Mouse (Mus musculus) lung, embryonic 14.5 days (tissue): ENCODE measurements around the gene Ints7. TPM values are rescaled to one million over a fixed set of nuclear protein-coding genes. Genes with fewer than 3 reads are reported as not detected.

Experiments
- ATAC-seq: fragments of 200-750 bp; cut with Nextera tagmentation; 2 replicates; pipeline ENCODE4 v1.8.0; 2017; ENCODE audit warnings: mild to moderate bottlenecking, moderate TSS enrichment, moderate library complexity; ENCODE audit not compliant: insufficient read depth
- DNase-seq: peaks from one replicate; pipeline ENCODE4 v3.0.0-alpha.2; 2015
- H3K27ac ChIP-seq: fragments of 300-500 bp; sonication (generic); 2 replicates; pipeline ENCODE4 v1.5.1; 2014; ENCODE audit warnings: low read depth, mild to moderate bottlenecking, moderate library complexity
- H3K27me3 ChIP-seq: fragments of 300-500 bp; sonication (generic); 2 replicates; pipeline ENCODE4 v1.6.1; 2014; ENCODE audit warnings: low read length, control low read depth; ENCODE audit not compliant: insufficient read depth
- H3K36me3 ChIP-seq: fragments of 300-500 bp; sonication (generic); 2 replicates; pipeline ENCODE4 v1.6.1; 2014; ENCODE audit warnings: control low read depth; ENCODE audit not compliant: insufficient read depth
- H3K4me1 ChIP-seq: fragments of 300-500 bp; sonication (generic); 2 replicates; pipeline ENCODE4 v1.6.1; 2014; ENCODE audit warnings: antibody characterized with exemption, control low read depth; ENCODE audit not compliant: insufficient read depth
- H3K4me2 ChIP-seq: fragments of 300-500 bp; sonication (generic); 2 replicates; pipeline ENCODE4 v1.6.1; 2014; ENCODE audit warnings: mild to moderate bottlenecking
- H3K4me3 ChIP-seq: fragments of 300-500 bp; sonication (generic); 2 replicates; pipeline ENCODE4 v1.5.1; 2014; ENCODE audit warnings: low read depth, low read length
- H3K9ac ChIP-seq: fragments of 300-500 bp; sonication (generic); 2 replicates; pipeline ENCODE4 v1.6.1; 2014
- H3K9me3 ChIP-seq: fragments of 300-500 bp; sonication (generic); 2 replicates; pipeline ENCODE4 v1.6.1; 2016; ENCODE audit warnings: low read depth, low read length, control low read depth
- CTCF ChIP-seq: IDR thresholded peaks from 2 replicates; pipeline ENCODE4 v1.5.1; 2016; ENCODE audit warnings: antibody characterized with exemption, low read depth
- WGBS: fragments of 180-500 bp; shearing (Covaris S2); extraction: QIAGEN DNeasy Blood & Tissue Kit; methylation state at CpG from one replicate; pipeline ENCODE4 v1.1.7; 2014; 5-methylcytosine and 5-hydroxymethylcytosine counted together
- polyA plus RNA-seq: library from polyadenylated mRNA; unstranded; fragments of >200 nt; fragmentation: Nextera tagmentation; extraction: Ambion mirVana; gene quantifications from 2 replicates; pipeline ENCODE4 v1.2.1, GENCODE M21; 2014

The Ints7 gene
- polyA plus RNA-seq, 1 experiment from 2014 or later, result 69.4 TPM

GRCm38 (mm10) chr1:191604690-191605089, 29.3 kb downstream of the Ints7 start:
- Histone ChIP-seq H3K4me1 (no peaks in the 10 kb centered on the region), H3K27me3 (no peaks in the 10 kb centered on the region), H3K4me3 (no peak overlapping the region), H3K9me3 (no peaks in the 10 kb centered on the region), H3K4me2 (no peak overlapping the region), H3K27ac (no peak overlapping the region), H3K9ac (no peak overlapping the region), H3K36me3 (peaks cover 80% of the 10 kb centered on the region)
- DNase-seq (no peak), ATAC-seq (no peak)
- WGBS, result 69% methylated on average over 3 of the region's 3 CpGs
- TF ChIP-seq CTCF, result no peak

- ATAC-seq, result no peak
- H3K36me3 ChIP-seq, result peaks cover 93% of the 10 kb centered on the region
Measured at GRCm38 (mm10) chr1:191609051-191609450, 33.6 kb downstream of the Ints7 start.

GRCm38 (mm10) chr1:191609578-191609977, 34.1 kb downstream of the Ints7 start:
- WGBS, result 83% methylated on average over 1 of the region's 1 CpGs
- no peak for ATAC-seq
- no peak overlapping the region for H3K9ac ChIP-seq
- peaks cover 93% of the 10 kb centered on the region for H3K36me3 ChIP-seq
- H3K4me2 ChIP-seq, result no peak overlapping the region
- no peak overlapping the region for H3K27ac ChIP-seq
- H3K27me3 ChIP-seq, result no peaks in the 10 kb centered on the region
- no peak for TF ChIP-seq CTCF
- no peak overlapping the region for H3K4me3 ChIP-seq
- H3K4me1 ChIP-seq, result no peaks in the 10 kb centered on the region
- DNase-seq, result no peak
- no peaks in the 10 kb centered on the region for H3K9me3 ChIP-seq

More at GRCm38 (mm10) chr1:191609051-191609450, 33.6 kb downstream of the Ints7 start:
- no peaks in the 10 kb centered on the region for H3K27me3 ChIP-seq
- no peak overlapping the region for H3K27ac ChIP-seq
- no peak overlapping the region for H3K9ac ChIP-seq
- 94% methylated on average over 6 of the region's 6 CpGs for WGBS
- no peaks in the 10 kb centered on the region for H3K4me1 ChIP-seq
- no peaks in the 10 kb centered on the region for H3K9me3 ChIP-seq
- TF ChIP-seq CTCF, result no peak
- DNase-seq, result no peak
- no peak overlapping the region for H3K4me3 ChIP-seq
- H3K4me2 ChIP-seq, result no peak overlapping the region

- ATAC-seq, result no peak
- Histone ChIP-seq H3K27me3 (no peaks in the 10 kb centered on the region), H3K36me3 (peaks cover 93% of the 10 kb centered on the region), H3K4me2 (no peak overlapping the region), H3K27ac (no peak overlapping the region), H3K4me3 (no peak overlapping the region), H3K9ac (no peak overlapping the region), H3K9me3 (no peaks in the 10 kb centered on the region), H3K4me1 (no peaks in the 10 kb centered on the region)
- no peak for DNase-seq
- WGBS, result 95% methylated on average over 7 of the region's 7 CpGs
- TF ChIP-seq CTCF, result no peak
Measured at GRCm38 (mm10) chr1:191610357-191610756, 34.9 kb downstream of the Ints7 start.

- H3K27ac ChIP-seq, result no peak overlapping the region
- WGBS, result 86% methylated on average over 9 of the region's 9 CpGs
- TF ChIP-seq CTCF, result no peak
- H3K9ac ChIP-seq, result no peak overlapping the region
- H3K9me3 ChIP-seq, result no peaks in the 10 kb centered on the region
- H3K27me3 ChIP-seq, result no peaks in the 10 kb centered on the region
- ATAC-seq, result no peak
- H3K4me2 ChIP-seq, result no peak overlapping the region
- peaks cover 93% of the 10 kb centered on the region for H3K36me3 ChIP-seq
- H3K4me1 ChIP-seq, result no peaks in the 10 kb centered on the region
- no peak overlapping the region for H3K4me3 ChIP-seq
- no peak for DNase-seq
Measured at GRCm38 (mm10) chr1:191611686-191612085, 36.2 kb downstream of the Ints7 start.

- no peak for ATAC-seq
- H3K27ac ChIP-seq, result no peak overlapping the region
- TF ChIP-seq CTCF, result no peak
- no peaks in the 10 kb centered on the region for H3K4me1 ChIP-seq
- no peak overlapping the region for H3K9ac ChIP-seq
- no peak overlapping the region for H3K4me2 ChIP-seq
- no peak overlapping the region for H3K4me3 ChIP-seq
- H3K9me3 ChIP-seq, result no peaks in the 10 kb centered on the region
- 74% methylated on average over 16 of the region's 16 CpGs for WGBS
- H3K27me3 ChIP-seq, result no peaks in the 10 kb centered on the region
- DNase-seq, result no peak
- peaks cover 93% of the 10 kb centered on the region for H3K36me3 ChIP-seq
Measured at GRCm38 (mm10) chr1:191612877-191613276, 37.4 kb downstream of the Ints7 start.

GRCm38 (mm10) chr1:191616245-191616644, 40.8 kb downstream of the Ints7 start:
- no peak overlapping the region for H3K4me2 ChIP-seq
- WGBS, result 92% methylated on average over 8 of the region's 8 CpGs
- no peak for TF ChIP-seq CTCF
- no peaks in the 10 kb centered on the region for H3K4me1 ChIP-seq
- no peak overlapping the region for H3K9ac ChIP-seq
- no peak overlapping the region for H3K4me3 ChIP-seq
- no peaks in the 10 kb centered on the region for H3K27me3 ChIP-seq
- H3K27ac ChIP-seq, result no peak overlapping the region
- peaks cover 93% of the 10 kb centered on the region for H3K36me3 ChIP-seq
- DNase-seq, result no peak
- ATAC-seq, result no peak
- no peaks in the 10 kb centered on the region for H3K9me3 ChIP-seq

GRCm38 (mm10) chr1:191617589-191617988, 42.2 kb downstream of the Ints7 start:
- H3K4me1 ChIP-seq, result no peaks in the 10 kb centered on the region
- H3K4me3 ChIP-seq, result no peak overlapping the region
- 89% methylated on average over 3 of the region's 3 CpGs for WGBS
- H3K9me3 ChIP-seq, result no peaks in the 10 kb centered on the region
- H3K4me2 ChIP-seq, result no peak overlapping the region
- no peak overlapping the region for H3K9ac ChIP-seq
- ATAC-seq (no peak), DNase-seq (no peak)
- TF ChIP-seq CTCF, result no peak
- no peak overlapping the region for H3K27ac ChIP-seq
- no peaks in the 10 kb centered on the region for H3K27me3 ChIP-seq
- H3K36me3 ChIP-seq, result peaks cover 93% of the 10 kb centered on the region
